Mouse (Mus musculus) limb, embryonic 14.5 days (tissue): Measurements from ENCODE around the gene Tspan7. TPM values are rescaled to one million over a fixed set of nuclear protein-coding genes. Genes with fewer than 3 reads are reported as not detected.
A peak's percentile ranks its signal among the peaks of the same experiment; 100 is the strongest.

Experiments used
- ATAC-seq: fragments of 200-750 bp; cut with Nextera tagmentation; 2 replicates; pipeline ENCODE4 v1.8.0; 2017; ENCODE audit warnings: low read depth, moderate number of reproducible peaks, moderate TSS enrichment; ENCODE audit not compliant: low FRiP score
- DNase-seq: peaks from one replicate; pipeline ENCODE4 v3.0.0-alpha.2; 2015; ENCODE audit warnings: low spot score
- H3K27ac ChIP-seq: fragments of 300-500 bp; sonication (generic); replicated peaks from 2 replicates; pipeline ENCODE4 v1.5.1; 2014; ENCODE audit warnings: low read depth, mild to moderate bottlenecking, low read length, moderate library complexity, mixed read lengths
- H3K27me3 ChIP-seq: fragments of 300-500 bp; sonication (generic); 2 replicates; pipeline ENCODE4 v1.6.1; 2014; ENCODE audit warnings: low read length, mixed read lengths; ENCODE audit not compliant: control insufficient read depth, insufficient read depth
- H3K36me3 ChIP-seq: fragments of 300-500 bp; sonication (generic); 2 replicates; pipeline ENCODE4 v1.6.1; 2014; ENCODE audit warnings: mild to moderate bottlenecking, low read length, moderate library complexity, mixed read lengths; ENCODE audit not compliant: control insufficient read depth, insufficient read depth
- H3K4me1 ChIP-seq: fragments of 300-500 bp; sonication (generic); 2 replicates; pipeline ENCODE4 v1.6.1; 2014; ENCODE audit warnings: antibody characterized with exemption, low read length, mixed read lengths; ENCODE audit not compliant: control insufficient read depth, insufficient read depth
- H3K4me2 ChIP-seq: fragments of 300-500 bp; sonication (generic); replicated peaks from 2 replicates; pipeline ENCODE4 v1.6.1; 2014; ENCODE audit warnings: low read depth, mild to moderate bottlenecking, low read length, moderate library complexity; ENCODE audit not compliant: severe bottlenecking
- H3K4me3 ChIP-seq: fragments of 300-500 bp; sonication (generic); replicated peaks from 2 replicates; pipeline ENCODE4 v1.5.1; 2014; ENCODE audit warnings: low read length
- H3K9ac ChIP-seq: fragments of 300-500 bp; sonication (generic); 2 replicates; pipeline ENCODE4 v1.6.1; 2014; ENCODE audit warnings: mild to moderate bottlenecking, low read depth, low read length, moderate library complexity; ENCODE audit not compliant: severe bottlenecking
- H3K9me3 ChIP-seq: fragments of 300-500 bp; sonication (generic); 2 replicates; pipeline ENCODE4 v1.6.1; 2016; ENCODE audit warnings: low read length; ENCODE audit not compliant: control insufficient read depth
- POLR2A ChIP-seq: fragments of 200-500 bp; IDR thresholded peaks from 2 replicates; pipeline ENCODE4 v1.8.0; 2012; ENCODE audit warnings: inconsistent platforms, mild to moderate bottlenecking, moderate library complexity, borderline replicate concordance; ENCODE audit not compliant: insufficient read depth, insufficient read length; ENCODE audit errors: extremely low read depth
- WGBS: fragments of 180-500 bp; shearing (Covaris S2); extraction: QIAGEN DNeasy Blood & Tissue Kit; methylation state at CpG from one replicate; pipeline ENCODE4 v1.1.7; 2014; 5-methylcytosine and 5-hydroxymethylcytosine counted together
- polyA plus RNA-seq, 2 experiments: library from polyadenylated mRNA; depleted of rRNA in 1 of 2; stranded (reverse) in 1 of 2; unstranded in 1 of 2; fragments of >200 nt; fragmentation: Nextera tagmentation in 1 of 2; extraction: Ambion mirVana in 1 of 2; gene quantifications; 2 replicates each; pipeline versions ENCODE4 v1.2.1 to v1.2.3; 2012 to 2014

Tspan7 gene
- polyA plus RNA-seq, 2 experiments, result 54.8 to 70.1 TPM

DNA sequence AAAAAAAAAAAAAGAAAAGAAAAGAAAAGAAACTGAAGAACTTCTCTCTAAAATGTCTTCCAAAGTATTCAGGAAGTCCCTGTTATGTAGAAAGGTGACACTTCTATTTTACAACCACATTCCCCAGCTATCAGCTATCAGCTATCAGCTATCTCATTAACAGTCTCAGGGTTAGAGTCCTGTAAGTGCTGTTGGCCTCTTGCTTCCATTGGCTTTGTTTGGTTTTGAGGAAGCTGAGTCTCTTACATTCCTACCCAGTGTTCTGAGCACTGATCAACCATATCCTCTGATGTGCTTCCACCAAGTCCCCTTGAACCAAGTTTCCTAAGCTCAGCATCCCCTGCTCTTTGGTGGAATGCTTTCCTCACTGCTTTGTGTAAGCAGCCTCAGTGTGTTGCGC, 7.9 kb upstream of the Tspan7 start:
- 97% methylated on average over 1 of the region's 1 CpGs for WGBS
- ATAC-seq, result no peak
- H3K4me2 ChIP-seq, result no peak overlapping the region

DNA sequence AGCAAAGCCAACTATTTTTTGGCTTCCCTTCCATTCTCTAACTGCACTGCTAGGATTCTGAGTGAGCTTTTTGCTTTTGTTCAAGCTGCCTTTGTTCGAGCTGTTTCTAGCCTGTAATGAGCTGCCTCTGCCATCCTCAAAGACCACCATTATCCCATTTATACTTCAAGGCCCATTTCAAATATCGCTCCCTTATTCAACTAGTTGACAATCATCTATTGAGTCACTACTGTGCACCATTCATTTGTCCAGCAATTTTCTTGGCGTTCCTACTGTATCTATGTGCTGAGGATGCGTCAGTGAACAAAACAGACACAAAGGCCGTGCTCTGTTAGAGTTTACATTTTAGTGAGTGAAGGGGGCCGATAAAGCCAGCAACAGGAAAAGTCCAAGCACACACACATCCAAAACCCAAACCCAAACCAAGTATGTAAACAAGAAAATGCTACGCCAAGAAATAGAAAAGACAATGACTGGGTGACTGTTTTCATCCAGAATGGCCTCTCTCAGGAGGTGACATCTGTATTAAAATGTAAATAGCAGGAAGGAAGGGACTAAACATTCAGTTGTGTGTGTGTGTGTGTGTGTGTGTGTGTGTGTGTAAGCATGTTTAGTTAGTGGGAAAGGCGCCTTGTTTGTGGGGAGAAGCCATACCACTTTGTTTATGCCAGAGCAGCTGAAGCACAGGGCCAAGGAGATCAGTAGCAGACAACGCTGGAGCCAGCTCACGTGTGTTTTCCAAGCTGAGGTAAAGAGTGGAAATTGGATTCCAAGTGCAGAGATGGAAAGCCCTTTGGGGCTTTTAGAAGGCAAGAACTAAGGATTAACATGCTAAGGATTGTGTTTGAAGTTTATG, 5.7 kb upstream of the Tspan7 start:
- ATAC-seq, result no peak
- DNase-seq, result no peak
- H3K27me3 ChIP-seq, result no peaks in the 10 kb centered on the region
- H3K27ac ChIP-seq, result no peak overlapping the region
- no peak overlapping the region for H3K4me2 ChIP-seq
- no peaks in the 10 kb centered on the region for H3K9me3 ChIP-seq
- H3K36me3 ChIP-seq, result no peaks in the 10 kb centered on the region
- H3K9ac ChIP-seq, result no peak overlapping the region
- H3K4me3 ChIP-seq, result no peak overlapping the region
- no peaks in the 10 kb centered on the region for H3K4me1 ChIP-seq
- no peak for TF ChIP-seq POLR2A
- WGBS, result 79% methylated on average over 10 of the region's 10 CpGs

More for the DNA sequence above, 7.9 kb upstream of the Tspan7 start:
- no peak for TF ChIP-seq POLR2A
- Histone ChIP-seq H3K27me3 (no peaks in the 10 kb centered on the region), H3K4me3 (no peak overlapping the region), H3K36me3 (no peaks in the 10 kb centered on the region), H3K27ac (no peak overlapping the region), H3K9me3 (no peaks in the 10 kb centered on the region), H3K9ac (no peak overlapping the region), H3K4me1 (no peaks in the 10 kb centered on the region)
- no peak for DNase-seq

DNA sequence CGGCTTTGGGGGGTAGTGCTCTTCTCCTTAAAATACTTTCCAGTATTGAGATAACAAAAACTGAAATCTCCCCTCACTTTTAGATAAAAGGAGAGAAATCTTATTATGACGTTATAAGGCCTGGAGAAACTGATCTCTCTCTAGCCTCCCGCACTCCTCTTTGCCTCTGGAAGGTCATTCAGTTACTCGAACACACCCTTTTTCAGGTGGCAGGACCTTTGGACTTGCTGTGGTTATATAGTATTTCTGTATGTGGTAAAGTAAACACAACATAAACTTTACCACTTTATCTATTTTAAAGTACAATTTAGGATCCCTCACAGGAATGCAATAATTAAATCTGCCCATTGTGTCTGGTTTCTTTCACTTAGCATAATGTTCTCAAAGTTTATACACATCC, 5.0 kb upstream of the Tspan7 start:
- no peak for ATAC-seq
- TF ChIP-seq POLR2A, result no peak
- Histone ChIP-seq H3K9ac (no peak overlapping the region), H3K36me3 (no peaks in the 10 kb centered on the region), H3K27ac (no peak overlapping the region), H3K9me3 (no peaks in the 10 kb centered on the region), H3K4me3 (no peak overlapping the region), H3K4me1 (no peaks in the 10 kb centered on the region), H3K27me3 (no peaks in the 10 kb centered on the region), H3K4me2 (no peak overlapping the region)
- 79% methylated on average over 4 of the region's 4 CpGs for WGBS
- DNase-seq, result no peak

DNA sequence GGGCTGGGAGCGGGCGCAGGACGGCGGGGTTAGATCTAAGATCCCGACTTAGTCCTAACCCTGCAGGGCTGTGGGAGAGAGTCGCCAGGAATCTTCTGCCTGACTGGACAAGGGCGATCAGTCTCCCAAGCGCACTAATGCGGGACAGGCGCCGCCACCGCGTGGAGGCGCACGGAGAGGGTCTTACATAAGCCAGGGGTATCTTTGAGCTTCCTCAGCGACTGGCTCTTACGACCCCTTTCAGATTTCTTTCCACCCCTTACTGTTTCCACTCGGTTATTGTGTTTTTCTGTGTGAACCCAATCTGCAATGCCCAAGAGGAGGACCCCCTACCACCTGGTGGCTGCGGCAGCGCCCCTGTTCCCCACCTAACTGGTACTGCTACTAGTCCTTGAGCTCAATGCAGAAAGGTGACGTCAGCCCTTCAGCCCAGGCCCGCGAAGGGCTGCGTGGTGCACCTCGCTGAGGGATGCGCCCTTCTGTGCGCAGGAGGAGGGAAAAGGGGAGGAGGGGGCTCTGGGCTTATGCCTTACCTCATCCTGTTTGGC, 780 bp downstream of the Tspan7 start:
- Histone ChIP-seq H3K4me2 (peak overlapping the region; percentile 63), H3K27ac (no peak overlapping the region), H3K4me3 (peak overlapping the region; percentile 43), H3K9ac (peak overlapping the region; percentile 43), H3K36me3 (no peaks in the 10 kb centered on the region), H3K27me3 (no peaks in the 10 kb centered on the region), H3K4me1 (no peaks in the 10 kb centered on the region), H3K9me3 (no peaks in the 10 kb centered on the region)
- 16% methylated on average over 22 of the region's 27 CpGs for WGBS
- ATAC-seq, result peak; percentile 65
- DNase-seq, result peak; percentile 15
- no peak for TF ChIP-seq POLR2A

DNA sequence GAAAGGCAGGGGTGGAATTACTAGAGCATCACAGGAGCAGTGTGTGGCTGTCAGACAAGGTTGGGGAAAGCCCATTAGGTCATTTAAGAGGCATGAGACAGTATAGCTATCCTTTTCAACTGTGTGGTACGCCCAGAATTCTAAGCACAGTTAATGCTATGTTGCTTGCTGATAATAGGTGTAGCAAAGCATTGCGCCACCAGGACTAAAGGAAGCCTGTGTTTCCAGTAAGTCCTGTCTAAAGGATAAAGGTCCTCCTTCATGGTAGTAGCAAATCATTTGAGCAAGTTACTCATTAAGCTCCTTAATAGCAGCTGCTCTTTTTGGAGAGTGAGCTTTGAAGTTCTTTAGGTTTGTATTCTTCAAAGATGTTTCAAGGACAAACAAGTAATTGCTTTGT, 13.6 kb downstream of the Tspan7 start:
- no peaks in the 10 kb centered on the region for H3K9me3 ChIP-seq
- WGBS, result 82% methylated on average over 2 of the region's 2 CpGs
- H3K36me3 ChIP-seq, result no peaks in the 10 kb centered on the region
- no peak overlapping the region for H3K4me3 ChIP-seq
- H3K4me1 ChIP-seq, result no peaks in the 10 kb centered on the region
- H3K27ac ChIP-seq, result no peak overlapping the region
- ATAC-seq (no peak), DNase-seq (no peak)
- H3K27me3 ChIP-seq, result no peaks in the 10 kb centered on the region
- H3K4me2 ChIP-seq, result no peak overlapping the region
- H3K9ac ChIP-seq, result no peak overlapping the region
- TF ChIP-seq POLR2A, result no peak
